ENCODE assay signal across 18 mouse cellular contexts in genomic region chr11:16637679-16638078, GRCm38 (mm10).
DNase-seq lines count a peak whose midpoint lies in the region; ATAC-seq and TF ChIP-seq lines count a peak whose summit lies in the region.
"Had no signal": no experiment of that assay in that cellular context is flagged by ENCODE, and none has a peak within 500 bp of the region (broad histone marks: within the 10 kb centered on the region; RNA-seq: fewer than 3 reads in every experiment).

No protein-coding gene starts in this region.

- ATAC-seq in lung, postnatal 0 days, result no peak
- peak; percentile 99 for ATAC-seq in granulocyte monocyte progenitor cell, adult 5-6 weeks (replicated peaks; ENCODE audit: poor library complexity, severe bottlenecking)
- ATAC-seq in monocyte, adult 5-6 weeks (replicated peaks; ENCODE audit: insufficient number of reproducible peaks, low FRiP score, low TSS enrichment, poor library complexity, severe bottlenecking), result peak; percentile 96
- ATAC-seq: forebrain, embryonic 15.5 days had no signal

- no peak overlapping the region for H3K4me2 ChIP-seq in lung, postnatal 0 days (replicated peaks; ENCODE audit: low read depth, low read length)
- H3K4me2 ChIP-seq: embryonic facial prominence, embryonic 12.5 days; forebrain, embryonic 15.5 days; heart, embryonic 15.5 days; hindbrain, embryonic 13.5 days had no signal

- H3K4me3 ChIP-seq in lung, postnatal 0 days (ENCODE audit: low read depth, low read length), result no peak overlapping the region
- H3K4me3 ChIP-seq: embryonic facial prominence, embryonic 12.5 days; forebrain, embryonic 15.5 days; heart, embryonic 10.5 days; heart, embryonic 15.5 days; hindbrain, embryonic 13.5 days had no signal

- no peaks in the 10 kb centered on the region for H3K9me3 ChIP-seq in lung, postnatal 0 days (ENCODE audit: low read length)
- H3K9me3 ChIP-seq: embryonic facial prominence, embryonic 12.5 days; forebrain, embryonic 15.5 days; heart, embryonic 10.5 days; heart, embryonic 15.5 days; hindbrain, embryonic 13.5 days had no signal

- TF ChIP-seq CTCF in lung, postnatal 0 days (IDR thresholded peaks at IDR 0.05), result no peak

- H3K36me3 ChIP-seq in lung, postnatal 0 days (ENCODE audit: insufficient read depth, low read length), result no peaks in the 10 kb centered on the region
- H3K36me3 ChIP-seq: embryonic facial prominence, embryonic 12.5 days; forebrain, embryonic 15.5 days; heart, embryonic 10.5 days; heart, embryonic 15.5 days; hindbrain, embryonic 13.5 days had no signal

- no peak overlapping the region for H3K27ac ChIP-seq in lung, postnatal 0 days (ENCODE audit: low read length)
- H3K27ac ChIP-seq: embryonic facial prominence, embryonic 12.5 days; forebrain, embryonic 15.5 days; heart, embryonic 10.5 days; heart, embryonic 15.5 days; hindbrain, embryonic 13.5 days had no signal

- no peaks in the 10 kb centered on the region for H3K27me3 ChIP-seq in lung, postnatal 0 days (replicated peaks; ENCODE audit: insufficient read depth, low read length)
- H3K27me3 ChIP-seq: embryonic facial prominence, embryonic 12.5 days; forebrain, embryonic 15.5 days; heart, embryonic 15.5 days; hindbrain, embryonic 13.5 days had no signal

- no peaks in the 10 kb centered on the region for H3K4me1 ChIP-seq in lung, postnatal 0 days (ENCODE audit: insufficient read depth, low read depth, low read length)
- H3K4me1 ChIP-seq: embryonic facial prominence, embryonic 12.5 days; forebrain, embryonic 15.5 days; heart, embryonic 10.5 days; heart, embryonic 15.5 days; hindbrain, embryonic 13.5 days had no signal

- peak; percentile 17 for DNase-seq in lung, postnatal 0 days (ENCODE audit: low spot score)
- DNase-seq in lung, postnatal 14 days, result no peak
- DNase-seq in left cerebral cortex, adult 18-20 months (ENCODE audit: low spot score in 2 of 2), result no peak
- no peak for DNase-seq in thymus, postnatal 4 days
- DNase-seq in thymus, postnatal 0 days (ENCODE audit: low spot score), result no peak
- DNase-seq: adrenal gland, adult 2 months; adrenal gland, postnatal 25 days; cerebellum, adult 8-10 months; cerebellum, postnatal 14 days; gastrocnemius, postnatal 36 days; heart, postnatal 14 days had no signal

- H3K9ac ChIP-seq in lung, postnatal 0 days (replicated peaks; ENCODE audit: low read depth), result no peak overlapping the region
- H3K9ac ChIP-seq: embryonic facial prominence, embryonic 12.5 days; forebrain, embryonic 15.5 days; heart, embryonic 15.5 days; hindbrain, embryonic 13.5 days had no signal

- 79% methylated on average over 2 of the region's 2 CpGs for WGBS in lung, postnatal 0 days

- no peak for TF ChIP-seq EP300 in lung, postnatal 0 days (IDR thresholded peaks at IDR 0.05)
